8 mouse cellular contexts compared by ENCODE assay signal in the genomic region with DNA sequence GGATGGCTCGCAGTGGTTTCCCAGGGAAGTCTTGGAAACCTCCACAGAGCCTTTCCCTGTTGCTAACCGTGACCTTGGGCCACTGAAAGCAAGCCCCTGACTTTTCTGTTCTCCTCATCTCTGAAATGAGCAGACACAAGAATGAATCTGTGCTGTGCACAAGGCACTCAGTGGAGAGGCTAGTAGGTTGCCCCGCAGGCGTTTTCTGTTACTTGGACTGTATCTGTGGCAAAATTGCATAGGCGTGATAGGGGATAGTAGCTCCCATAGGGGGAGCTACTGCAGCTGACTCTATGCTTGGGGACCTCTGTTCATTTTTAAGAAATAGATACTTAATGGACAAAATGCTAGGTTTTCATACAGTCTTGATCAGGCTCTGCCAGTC. TPM values are rescaled to one million over a fixed set of nuclear protein-coding genes. Genes with fewer than 3 reads are reported as not detected.
A peak's percentile ranks its signal among the peaks of the same experiment; 100 is the strongest.
DNase-seq lines count a peak whose midpoint lies in the region; ATAC-seq and TF ChIP-seq lines count a peak whose summit lies in the region.

No protein-coding gene starts in this region.

- no peaks in the 10 kb centered on the region for H3K27me3 ChIP-seq in heart, adult 2 months (ENCODE audit: control insufficient read depth, insufficient read depth, low read length)
- H3K27me3 ChIP-seq in CH12.LX (replicated peaks): peaks cover 8% of the 10 kb centered on the region
- H3K27me3 ChIP-seq in forebrain, embryonic 11.5 days (ENCODE audit: control insufficient read depth, insufficient read depth, low read length): no peaks in the 10 kb centered on the region
- no peaks in the 10 kb centered on the region for H3K27me3 ChIP-seq in liver, embryonic 15.5 days

- peak overlapping the region; percentile 89 for H3K4me2 ChIP-seq in CH12.LX (ENCODE audit: insufficient read depth, low read depth, poor library complexity, severe bottlenecking)
- peak overlapping the region; percentile 78 for H3K4me2 ChIP-seq in forebrain, embryonic 11.5 days (ENCODE audit: low read depth, low read length, severe bottlenecking)
- peak overlapping the region; percentile 83 for H3K4me2 ChIP-seq in liver, embryonic 15.5 days

- H3K79me2 ChIP-seq in heart, adult 2 months (replicated peaks; ENCODE audit: control insufficient read depth, insufficient read depth, low read length): no peaks in the 10 kb centered on the region
- no peaks in the 10 kb centered on the region for H3K79me2 ChIP-seq in CH12.LX (replicated peaks; ENCODE audit: control insufficient read depth, extremely low read depth, insufficient read depth, poor library complexity, severe bottlenecking)

- DNase-seq in heart, adult 2 months: no peak
- no peak for DNase-seq in heart, postnatal 25 days (ENCODE audit: low spot score)
- peak; percentile 50 for DNase-seq in CH12.LX (ENCODE audit: extremely low read depth)
- no peak for DNase-seq in forebrain, embryonic 11.5 days (ENCODE audit: low spot score)
- no peak for DNase-seq in right cerebral cortex, adult 2 months (ENCODE audit: low spot score in 2 of 2)
- no peak for DNase-seq in urinary bladder, postnatal 10 days (ENCODE audit: low spot score)
- no peak for DNase-seq in urinary bladder, postnatal 14 days (ENCODE audit: low spot score)

- intact Hi-C loops in heart, adult 2 months (cut with DNase I): no loop called here
- intact Hi-C loops in heart, postnatal 25 days (cut with DNase I): no loop called here

- H3K27ac ChIP-seq in heart, adult 2 months: peak overlapping the region; percentile 77
- no peak overlapping the region for H3K27ac ChIP-seq in CH12.LX (ENCODE audit: insufficient read depth, low read depth)
- no peak overlapping the region for H3K27ac ChIP-seq in forebrain, embryonic 11.5 days (ENCODE audit: low read depth, low read length)
- peak overlapping the region; percentile 19; the same call in 1 of the 2 replicates for H3K27ac ChIP-seq in liver, embryonic 15.5 days (replicated peaks)

- TF ChIP-seq POLR2A in heart, adult 2 months (IDR thresholded peaks at IDR 0.05; ENCODE audit: insufficient read depth, low read depth, low read length): no peak
- TF ChIP-seq POLR2A in CH12.LX (IDR thresholded peaks at IDR 0.05; ENCODE audit: low read depth, low read length): no peak

- H3K36me3 ChIP-seq in heart, adult 2 months (ENCODE audit: control insufficient read depth, insufficient read depth, low read length): no peaks in the 10 kb centered on the region
- peaks cover 5 to 29% of the 10 kb centered on the region in 2 experiments for H3K36me3 ChIP-seq in CH12.LX (replicated peaks in 1 of 2; ENCODE audit: control insufficient read depth in 1 of 2, insufficient read depth in 1 of 2, low read length in 1 of 2)
- H3K36me3 ChIP-seq in forebrain, embryonic 11.5 days (ENCODE audit: control insufficient read depth, insufficient read depth, low read length): no peaks in the 10 kb centered on the region
- H3K36me3 ChIP-seq in liver, embryonic 15.5 days (replicated peaks): no peaks in the 10 kb centered on the region

- no peaks in the 10 kb centered on the region for H3K4me1 ChIP-seq in heart, adult 2 months (ENCODE audit: control insufficient read depth, insufficient read depth, low read length)
- H3K4me1 ChIP-seq in CH12.LX (ENCODE audit: control insufficient read depth in 1 of 2, insufficient read depth in 2 of 2): peaks cover 3 to 25% of the 10 kb centered on the region in 2 experiments; a peak in 2 of 4 replicates
- H3K4me1 ChIP-seq in forebrain, embryonic 11.5 days (replicated peaks; ENCODE audit: control insufficient read depth, insufficient read depth, low read length): no peaks in the 10 kb centered on the region
- peaks cover 18% of the 10 kb centered on the region for H3K4me1 ChIP-seq in liver, embryonic 15.5 days (replicated peaks)

- dilution Hi-C loops in CH12.LX (cut with MboI; ENCODE audit: extremely low pct_ligation_motif_present, extremely low pct_unique_long_range_greater_than_20kb, low sequenced_read_pairs): no loop called here

- TF ChIP-seq RAD21 in CH12.LX (IDR thresholded peaks at IDR 0.05; ENCODE audit: low read depth, low read length): no peak

- 26% methylated on average over 5 of the region's 5 CpGs for WGBS in heart, adult 2 months
- 25% methylated on average over 5 of the region's 5 CpGs for WGBS in forebrain, embryonic 11.5 days
- 15% methylated on average over 5 of the region's 5 CpGs for WGBS in liver, embryonic 15.5 days (ENCODE audit: insufficient replicate concordance)

- no peak for TF ChIP-seq EP300 in heart, adult 2 months (IDR thresholded peaks at IDR 0.05; ENCODE audit: insufficient read depth, low read depth, low read length)
- no peak for TF ChIP-seq EP300 in CH12.LX (IDR thresholded peaks at IDR 0.05; ENCODE audit: low read length)

- no peak overlapping the region; the same call in 1 of the 2 replicates for H3K9ac ChIP-seq in heart, adult 2 months (ENCODE audit: low read depth, low read length)
- peak overlapping the region; percentile 67; the same call in 1 of the 2 replicates for H3K9ac ChIP-seq in CH12.LX (ENCODE audit: insufficient read depth, low read depth)
- peak overlapping the region; percentile 74 for H3K9ac ChIP-seq in forebrain, embryonic 11.5 days (ENCODE audit: low read length)
- peak overlapping the region; percentile 72 for H3K9ac ChIP-seq in liver, embryonic 15.5 days

- ATAC-seq in forebrain, embryonic 11.5 days (replicated peaks; ENCODE audit: low FRiP score): no peak
- ATAC-seq in liver, embryonic 15.5 days (ENCODE audit: insufficient read depth): no peak

- in situ Hi-C loops in CH12.LX (cut with MboI; ENCODE audit: low pct_ligation_motif_present, low pct_unique_long_range_greater_than_20kb, low sequenced_read_pairs): loop anchor here (25.0 kb wide), 1 partner anchor 778 kb away; no protein-coding TSS in a partner anchor

- peak overlapping the region; percentile 91 for H3K4me3 ChIP-seq in heart, adult 2 months
- peak overlapping the region; percentile 93 to 97 (median 96) for H3K4me3 ChIP-seq in CH12.LX (replicated peaks in 1 of 3; ENCODE audit: low read depth in 2 of 3, low read length in 2 of 3, poor library complexity in 1 of 3)
- H3K4me3 ChIP-seq in forebrain, embryonic 11.5 days (ENCODE audit: low read depth, low read length): peak overlapping the region; percentile 61
- H3K4me3 ChIP-seq in liver, embryonic 15.5 days (replicated peaks): peak overlapping the region; percentile 66

- no peak for TF ChIP-seq CTCF in heart, adult 2 months (IDR thresholded peaks at IDR 0.05)
- TF ChIP-seq CTCF in CH12.LX (conservative IDR thresholded peaks at IDR 0.05 in 1 of 2, IDR thresholded peaks at IDR 0.05 in 1 of 2; ENCODE audit: low read depth in 2 of 2, low read length in 2 of 2): peak in 1 of 2 experiments; percentile 60; a peak in 3 of 4 replicates

- no peaks in the 10 kb centered on the region for H3K9me3 ChIP-seq in CH12.LX (replicated peaks; ENCODE audit: low read length)
- H3K9me3 ChIP-seq in forebrain, embryonic 11.5 days (ENCODE audit: control insufficient read depth, low read length): no peaks in the 10 kb centered on the region
- H3K9me3 ChIP-seq in liver, embryonic 15.5 days (replicated peaks): no peaks in the 10 kb centered on the region

TF ChIP-seq in CH12.LX, 34 proteins besides CTCF, POLR2A, EP300 and RAD21:
- peak; percentile 8; the same call in 1 of the 2 replicates for TF ChIP-seq SIN3A (IDR thresholded peaks at IDR 0.05; ENCODE audit: low read length)
- TF ChIP-seq CHD1 (IDR thresholded peaks at IDR 0.05; ENCODE audit: low read depth, low read length): peak; percentile 67; the same call in 1 of the 2 replicates
- TF ChIP-seq MAX (IDR thresholded peaks at IDR 0.05; ENCODE audit: low read length): 0 out of 2 replicates have a peak, but pooled peaks have one; percentile 7
- TF ChIP-seq POLR2AphosphoS2 (IDR thresholded peaks at IDR 0.05; ENCODE audit: low read depth, low read length): no peak
- peak; percentile 34; the same call in 1 of the 2 replicates for TF ChIP-seq MYC (IDR thresholded peaks at IDR 0.05; ENCODE audit: low read depth, low read length)

RNA-seq across cellular contexts. Expression of gene Wwox, which starts 0.7 kb away (rescaled TPM):
- 1 to 10 TPM; 3.3 to 4.6 TPM for total RNA-seq in heart, adult 2 months (2021)
- 4.1 and 4.6 TPM in 2 replicates for polyA plus RNA-seq in heart, adult 2 months (2012; rRNA removed)
- 1 to 10 TPM; 3.9 to 4.0 TPM for total RNA-seq in heart, postnatal 25 days (2021)
- total RNA-seq in CH12.LX (2012; rRNA removed) (7.3 and 9.1 TPM in 2 replicates), CH12.LX (2014; rRNA removed) (7.8 and 9.3 TPM in 2 replicates)
- 11.5 and 12.6 TPM in 2 replicates for polyA plus RNA-seq in CH12.LX (2012; ENCODE audit: insufficient read length, low read depth)
- 13.6 and 13.8 TPM in 2 replicates for polyA plus RNA-seq in forebrain, embryonic 11.5 days (2014; fragmentation: Nextera tagmentation; extraction: Ambion mirVana)
- polyA plus RNA-seq in liver, embryonic 15.5 days (2015; fragmentation: Nextera tagmentation; extraction: Ambion mirVana): 3.5 and 3.6 TPM in 2 replicates

RNA-seq across cellular contexts. Expression of gene Clec3a, which starts 22.3 kb away (rescaled TPM):
- under 1 TPM in 1 of 2 experiments, not detected in 1; 0.68 TPM for total RNA-seq in heart, adult 2 months (2021)
- 1.0 and 2.6 TPM in 2 replicates for polyA plus RNA-seq in heart, adult 2 months (2012; rRNA removed)
- total RNA-seq in heart, postnatal 25 days (2021): under 1 TPM; 0.78 to 0.98 TPM
- not detected in 2 replicates for total RNA-seq in CH12.LX (2012; rRNA removed)
- not detected in 2 replicates for total RNA-seq in CH12.LX (2014; rRNA removed)
- polyA plus RNA-seq in CH12.LX (2012; ENCODE audit: insufficient read length, low read depth): not detected in 2 replicates
- not detected in 2 replicates for polyA plus RNA-seq in forebrain, embryonic 11.5 days (2014; fragmentation: Nextera tagmentation; extraction: Ambion mirVana)
- polyA plus RNA-seq in liver, embryonic 15.5 days (2015; fragmentation: Nextera tagmentation; extraction: Ambion mirVana): not detected in 2 replicates

Comparison
In these comparisons a context has a peak if more than half of its experiments do, and no peak if none do; other contexts are left out.
1. H3K27ac ChIP-seq: peak in heart, adult 2 months (single experiment) and liver, embryonic 15.5 days (single experiment); none in CH12.LX (single experiment) and forebrain, embryonic 11.5 days (single experiment).
2. Peak in every context shown above with its lines, with median percentiles within 50 percentile points of each other: H3K4me3 ChIP-seq and H3K4me2 ChIP-seq.